Mouse (Mus musculus) midbrain, embryonic 11.5 days (tissue): ENCODE results near the gene Slc27a5. TPM values are rescaled to one million over a fixed set of nuclear protein-coding genes. Genes with fewer than 3 reads are reported as not detected.
A peak's percentile ranks its signal among the peaks of the same experiment; 100 is the strongest.

Source experiments
- ATAC-seq: fragments of 200-750 bp; cut with Nextera tagmentation; 2 replicates; pipeline ENCODE4 v1.8.0; 2017; ENCODE audit warnings: moderate TSS enrichment, moderate library complexity; ENCODE audit not compliant: low FRiP score
- DNase-seq: peaks from one replicate; pipeline ENCODE4 v3.0.0; 2015; ENCODE audit warnings: low spot score; ENCODE audit errors: missing footprints
- H3K27ac ChIP-seq: fragments of 300-500 bp; sonication (generic); 2 replicates; pipeline ENCODE4 v1.5.1; 2014; ENCODE audit warnings: low read depth, low read length
- H3K27me3 ChIP-seq: fragments of 300-500 bp; sonication (generic); 2 replicates; pipeline ENCODE4 v1.6.1; 2014; ENCODE audit warnings: mild to moderate bottlenecking, low read length, moderate library complexity, mixed read lengths; ENCODE audit not compliant: control insufficient read depth, insufficient read depth
- H3K36me3 ChIP-seq: fragments of 300-500 bp; sonication (generic); 2 replicates; pipeline ENCODE4 v1.6.1; 2014; ENCODE audit warnings: mild to moderate bottlenecking, low read length, moderate library complexity, mixed read lengths; ENCODE audit not compliant: control insufficient read depth, insufficient read depth
- H3K4me1 ChIP-seq: fragments of 300-500 bp; sonication (generic); 2 replicates; pipeline ENCODE4 v1.6.1; 2014; ENCODE audit warnings: low read length; ENCODE audit not compliant: control insufficient read depth, insufficient read depth
- H3K4me2 ChIP-seq: fragments of 300-500 bp; sonication (generic); 2 replicates; pipeline ENCODE4 v1.6.1; 2014; ENCODE audit warnings: mild to moderate bottlenecking, moderate library complexity
- H3K4me3 ChIP-seq: fragments of 300-500 bp; sonication (generic); 2 replicates; pipeline ENCODE4 v1.5.1; 2014; ENCODE audit warnings: low read depth, low read length
- H3K9ac ChIP-seq: fragments of 300-500 bp; sonication (generic); 2 replicates; pipeline ENCODE4 v1.6.1; 2014; ENCODE audit warnings: low read length
- H3K9me3 ChIP-seq: fragments of 300-500 bp; sonication (generic); 2 replicates; pipeline ENCODE4 v1.6.1; 2016; ENCODE audit warnings: low read length; ENCODE audit not compliant: control insufficient read depth
- WGBS: fragments of 180-500 bp; shearing (Covaris S2); extraction: QIAGEN DNeasy Blood & Tissue Kit; methylation state at CpG from one replicate; pipeline ENCODE4 v1.1.7; 2014; 5-methylcytosine and 5-hydroxymethylcytosine counted together
- polyA plus RNA-seq: library from polyadenylated mRNA; unstranded; fragments of >200 nt; fragmentation: Nextera tagmentation; extraction: Ambion mirVana; gene quantifications from 2 replicates; pipeline ENCODE4 v1.2.1, GENCODE M21; 2014

Gene Slc27a5
- polyA plus RNA-seq, 1 experiment from 2014 or later: not detected

DNA sequence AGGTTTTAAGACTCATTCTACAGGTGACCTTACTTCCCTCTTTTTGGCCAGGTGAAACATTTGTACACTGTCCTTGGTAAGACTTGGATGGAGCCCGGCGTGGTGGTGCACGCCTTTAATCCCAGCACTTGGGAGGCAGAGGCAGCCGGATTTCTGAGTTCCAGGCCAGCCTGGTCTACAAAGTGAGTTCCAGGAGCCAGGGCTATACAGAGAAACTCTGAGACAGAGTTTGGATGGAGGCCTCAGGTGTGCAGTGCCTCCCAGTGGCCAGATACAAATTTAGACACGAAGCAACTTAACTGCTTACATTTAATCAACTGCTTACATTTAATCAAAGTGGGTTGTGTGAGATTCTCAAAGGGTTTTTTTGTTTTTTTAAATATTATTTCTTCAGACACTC lies 33.1 kb upstream of the Slc27a5 start:
- peaks cover 20% of the 10 kb centered on the region for H3K4me1 ChIP-seq
- DNase-seq (peak; percentile 82), ATAC-seq (no peak)
- 77% methylated on average over 5 of the region's 5 CpGs for WGBS
- H3K27ac ChIP-seq: no peak overlapping the region
- no peak overlapping the region for H3K4me3 ChIP-seq
- H3K36me3 ChIP-seq: peaks cover 69% of the 10 kb centered on the region
- no peak overlapping the region for H3K4me2 ChIP-seq
- H3K9me3 ChIP-seq: no peaks in the 10 kb centered on the region
- H3K27me3 ChIP-seq: no peaks in the 10 kb centered on the region
- H3K9ac ChIP-seq: no peak overlapping the region

DNA sequence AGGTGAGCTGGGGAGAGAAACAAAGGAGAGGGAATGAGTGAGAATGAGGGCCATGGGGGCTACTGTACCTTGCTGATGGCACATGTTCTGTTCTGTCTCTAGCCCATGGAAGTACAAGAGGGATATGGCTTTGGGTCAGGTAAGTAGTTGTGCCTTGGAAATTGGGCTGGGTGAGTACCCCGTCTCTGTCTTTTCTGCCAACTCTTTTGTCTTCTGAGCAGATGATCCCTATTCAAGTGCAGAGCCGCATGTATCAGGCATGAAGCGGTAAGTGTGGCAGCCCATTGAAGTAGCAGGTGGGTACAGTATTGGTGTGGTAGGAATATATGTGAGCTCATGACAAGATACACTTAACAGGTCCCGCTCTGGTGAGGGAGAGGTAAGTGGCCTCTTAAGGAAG lies 31.0 kb upstream of the Slc27a5 start:
- Histone ChIP-seq H3K4me2 (no peak overlapping the region), H3K4me3 (no peak overlapping the region), H3K36me3 (peaks cover 59% of the 10 kb centered on the region), H3K9me3 (no peaks in the 10 kb centered on the region), H3K27ac (no peak overlapping the region), H3K27me3 (no peaks in the 10 kb centered on the region), H3K9ac (no peak overlapping the region), H3K4me1 (peaks cover 22% of the 10 kb centered on the region)
- 90% methylated on average over 4 of the region's 4 CpGs for WGBS
- DNase-seq (peak; percentile 81), ATAC-seq (no peak)

DNA sequence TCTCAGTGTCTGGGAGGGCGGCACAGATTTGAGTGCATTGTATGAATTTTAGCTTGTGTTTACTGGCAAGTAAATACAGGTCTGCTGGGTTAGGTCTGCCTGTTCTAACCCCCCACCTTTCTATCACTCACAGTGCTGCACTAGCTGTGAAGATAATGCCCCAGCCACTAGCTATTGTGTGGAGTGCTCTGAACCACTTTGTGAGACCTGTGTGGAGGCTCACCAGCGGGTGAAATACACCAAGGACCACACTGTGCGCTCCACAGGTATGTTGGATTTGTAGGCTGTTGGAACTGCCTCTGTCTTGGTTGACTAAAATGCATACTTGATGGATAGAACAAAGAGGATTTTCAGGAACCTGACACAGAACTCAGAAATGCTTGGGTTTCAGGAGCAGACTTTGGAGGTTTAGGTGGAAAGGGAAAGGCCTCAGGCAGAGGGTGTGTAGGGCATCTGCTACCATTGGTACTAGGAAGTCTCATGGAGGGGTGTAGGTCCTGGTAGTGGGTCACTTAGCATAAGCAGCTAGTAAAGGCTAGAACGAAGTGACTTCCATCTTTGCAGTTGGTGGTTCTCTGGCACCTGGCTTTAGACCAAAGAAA lies 27.6 kb upstream of the Slc27a5 start:
- peaks cover 44% of the 10 kb centered on the region for H3K36me3 ChIP-seq
- WGBS: 34% methylated on average over 4 of the region's 4 CpGs

DNA sequence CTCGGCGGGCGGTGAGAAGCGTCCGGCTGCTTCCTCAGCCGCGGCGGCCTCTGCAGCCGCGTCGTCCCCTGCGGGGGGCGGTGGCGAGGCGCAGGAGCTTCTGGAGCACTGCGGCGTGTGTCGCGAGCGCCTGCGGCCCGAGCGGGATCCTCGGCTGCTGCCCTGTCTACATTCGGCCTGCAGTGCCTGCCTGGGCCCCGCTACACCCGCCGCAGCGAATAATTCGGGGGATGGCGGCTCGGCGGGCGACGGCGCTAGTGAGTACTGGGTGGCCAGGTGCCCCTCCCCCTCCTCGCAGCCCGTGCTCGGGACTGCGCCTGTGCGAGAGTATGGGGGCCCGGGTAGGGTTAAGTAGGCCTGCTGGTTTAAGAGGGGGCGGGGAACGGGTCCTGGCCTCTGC lies 26.8 kb upstream of the Slc27a5 start:
- DNase-seq: peak; percentile 97
- Histone ChIP-seq H3K27ac (peak overlapping the region; percentile 97), H3K4me2 (peak overlapping the region; percentile 93), H3K4me1 (peaks cover 18% of the 10 kb centered on the region), H3K36me3 (peaks cover 36% of the 10 kb centered on the region), H3K9me3 (no peaks in the 10 kb centered on the region), H3K9ac (peak overlapping the region; percentile 98), H3K4me3 (peak overlapping the region; percentile 97), H3K27me3 (no peaks in the 10 kb centered on the region)
- ATAC-seq: peak; percentile 74
- under 1% methylated on average over 44 of the region's 44 CpGs for WGBS

More for the DNA sequence above, 27.6 kb upstream of the Slc27a5 start:
- Histone ChIP-seq H3K9me3 (no peaks in the 10 kb centered on the region), H3K27me3 (no peaks in the 10 kb centered on the region), H3K27ac (no peak overlapping the region; the same call in 1 of the 2 replicates), H3K9ac (peak overlapping the region; percentile 98), H3K4me3 (peak overlapping the region; percentile 97), H3K4me1 (peaks cover 18% of the 10 kb centered on the region), H3K4me2 (peak overlapping the region; percentile 93)
- DNase-seq: peak; percentile 41
- no peak for ATAC-seq

DNA sequence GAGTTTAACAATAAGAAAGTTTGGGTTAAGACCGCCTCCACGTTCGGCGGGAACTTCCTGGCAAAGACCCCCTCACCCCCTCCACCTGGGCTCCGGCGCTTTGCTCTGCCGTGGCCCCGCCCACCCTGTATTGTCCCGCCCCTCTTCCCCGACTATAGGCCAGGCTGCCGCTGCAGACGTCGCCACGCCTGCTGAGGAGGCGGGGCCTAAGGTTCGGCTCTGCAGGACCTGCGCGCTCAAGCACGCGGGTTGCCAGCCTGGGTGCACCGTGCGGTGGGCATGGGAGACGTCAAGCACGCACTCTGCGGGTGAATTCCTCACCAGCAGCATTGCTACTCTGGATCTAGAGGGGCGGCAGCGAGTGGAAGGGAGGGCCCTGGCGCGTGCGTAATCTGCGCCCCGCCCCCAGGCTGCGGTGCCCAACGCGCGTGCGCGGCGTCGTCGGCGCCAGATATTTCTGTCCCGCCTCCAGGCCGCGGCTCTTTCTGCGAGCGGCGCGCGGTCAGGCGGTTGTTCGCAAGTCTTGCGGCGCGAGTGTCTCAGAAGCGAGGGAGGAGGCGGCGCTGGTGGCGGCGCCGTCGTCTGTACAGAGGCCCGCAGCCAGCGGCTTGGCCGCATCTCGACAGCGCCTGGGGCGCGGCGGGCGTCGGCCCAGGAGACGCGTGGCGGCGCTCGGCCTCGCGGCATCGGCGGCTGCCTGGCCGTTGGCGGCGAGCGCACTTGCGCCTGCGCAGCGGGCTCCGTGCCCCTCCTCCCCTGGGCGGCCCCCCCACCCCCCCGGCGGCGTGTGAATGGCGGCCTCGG lies 26.1 kb upstream of the Slc27a5 start:
- peak overlapping the region; percentile 97 for H3K4me3 ChIP-seq
- ATAC-seq (peak; percentile 85), DNase-seq (peak; percentile 100)
- peaks cover 18% of the 10 kb centered on the region for H3K4me1 ChIP-seq
- peaks cover 30% of the 10 kb centered on the region for H3K36me3 ChIP-seq
- H3K4me2 ChIP-seq: peak overlapping the region; percentile 93
- under 1% methylated on average over 80 of the region's 95 CpGs for WGBS
- H3K27ac ChIP-seq: peak overlapping the region; percentile 97
- peak overlapping the region; percentile 98 for H3K9ac ChIP-seq
- no peaks in the 10 kb centered on the region for H3K9me3 ChIP-seq
- H3K27me3 ChIP-seq: no peaks in the 10 kb centered on the region

DNA sequence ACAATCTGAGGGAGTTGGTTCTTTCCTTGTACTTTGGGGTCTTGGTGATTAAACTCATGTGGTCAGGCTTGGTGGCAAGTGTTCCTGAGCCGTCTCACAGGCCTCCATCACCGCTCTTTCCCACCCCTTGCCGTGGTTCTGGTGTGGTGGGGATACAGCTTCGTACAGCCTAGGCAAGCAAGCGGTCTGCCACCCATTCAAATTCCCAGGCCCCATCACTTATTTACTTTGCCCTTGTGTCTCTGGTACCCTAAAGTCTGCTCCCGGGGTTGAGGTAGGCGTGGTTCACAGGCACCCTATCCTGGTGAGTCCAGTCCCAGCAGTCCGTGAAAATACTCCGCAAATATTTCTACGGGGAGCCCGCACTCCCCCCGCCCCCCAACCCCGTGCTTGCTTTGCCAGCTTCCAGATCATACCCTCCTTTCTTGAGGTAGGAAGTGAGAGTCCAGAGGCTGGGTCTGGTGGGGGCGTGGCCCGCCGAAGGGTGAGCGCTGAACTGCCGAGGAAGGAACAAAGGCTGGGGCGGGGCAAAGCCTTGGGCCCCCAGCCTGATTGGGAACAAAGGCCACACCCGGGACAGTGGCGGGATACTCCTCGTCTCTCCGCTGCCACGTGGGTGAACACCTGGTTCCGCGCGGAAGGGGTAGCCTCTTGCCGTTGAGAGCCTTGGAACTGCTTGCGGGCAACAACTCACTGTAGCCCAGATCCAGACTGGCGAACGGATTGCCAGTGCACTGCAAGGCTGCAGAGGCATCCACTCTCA lies 25.0 kb upstream of the Slc27a5 start:
- Histone ChIP-seq H3K9me3 (no peaks in the 10 kb centered on the region), H3K36me3 (peaks cover 18% of the 10 kb centered on the region), H3K4me1 (peaks cover 18% of the 10 kb centered on the region), H3K4me3 (peak overlapping the region; percentile 97), H3K4me2 (peak overlapping the region; percentile 93), H3K27ac (peak overlapping the region; percentile 97), H3K27me3 (no peaks in the 10 kb centered on the region), H3K9ac (peak overlapping the region; percentile 98)
- 4% methylated on average over 31 of the region's 31 CpGs for WGBS
- ATAC-seq: peak; percentile 74
- peak; percentile 98 for DNase-seq

DNA sequence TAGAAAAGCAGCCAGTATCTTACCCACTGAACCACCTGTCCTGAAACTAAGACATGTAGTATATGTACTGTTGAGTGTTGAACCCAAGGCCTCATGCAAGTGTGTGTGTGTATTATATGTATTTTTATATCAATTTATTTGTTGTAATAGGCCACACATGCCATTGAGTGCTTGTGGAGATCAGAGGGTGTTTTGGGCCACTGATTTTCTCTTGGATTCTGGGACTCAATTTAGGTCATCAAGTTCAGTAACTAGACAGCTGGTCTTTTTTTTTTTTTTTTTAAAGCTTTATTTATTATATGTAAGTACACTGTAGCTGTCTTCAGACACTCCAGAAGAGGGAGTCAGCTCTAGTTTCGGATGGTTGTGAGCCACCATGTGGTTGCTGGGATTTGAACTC lies 17.2 kb upstream of the Slc27a5 start:
- DNase-seq: peak; percentile 59
- no peak overlapping the region for H3K27ac ChIP-seq
- H3K27me3 ChIP-seq: no peaks in the 10 kb centered on the region
- H3K4me1 ChIP-seq: peaks cover 5% of the 10 kb centered on the region; the same call in 1 of the 2 replicates
- no peak overlapping the region for H3K9ac ChIP-seq
- ATAC-seq: no peak
- no peaks in the 10 kb centered on the region for H3K9me3 ChIP-seq
- no peak overlapping the region for H3K4me2 ChIP-seq
- no peaks in the 10 kb centered on the region for H3K36me3 ChIP-seq
- no peak overlapping the region for H3K4me3 ChIP-seq
- WGBS: 84% methylated on average over 1 of the region's 1 CpGs

DNA sequence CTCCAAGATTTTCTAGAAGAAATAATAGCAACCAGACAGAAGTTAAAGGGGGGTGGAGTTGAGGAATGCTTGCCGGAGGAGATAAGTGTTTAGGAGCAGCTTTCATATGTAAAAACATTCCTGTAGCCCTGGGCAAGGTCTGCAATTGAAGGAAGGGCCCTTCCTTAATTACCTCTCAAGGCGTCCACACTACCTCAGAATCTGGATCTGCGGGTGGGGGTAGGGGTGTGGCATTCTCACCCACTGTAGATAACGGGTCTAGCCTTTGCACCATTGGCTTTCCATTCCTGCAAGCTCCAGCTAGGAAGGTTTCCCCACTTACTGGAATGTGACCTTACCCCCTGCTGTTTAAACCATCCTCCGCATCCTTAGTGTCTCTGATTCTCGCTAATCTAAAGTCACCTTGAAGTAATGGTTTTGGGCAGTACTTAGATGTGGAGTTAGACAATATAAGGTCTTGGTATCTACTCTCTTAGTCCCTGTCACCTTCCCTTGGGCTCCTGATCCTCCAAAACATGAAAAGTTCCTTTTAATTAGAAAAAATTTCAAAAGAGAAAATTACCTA lies 16.4 kb upstream of the Slc27a5 start:
- Histone ChIP-seq H3K27ac (no peak overlapping the region), H3K4me3 (no peak overlapping the region), H3K27me3 (no peaks in the 10 kb centered on the region), H3K4me2 (no peak overlapping the region), H3K36me3 (no peaks in the 10 kb centered on the region), H3K9me3 (no peaks in the 10 kb centered on the region), H3K9ac (no peak overlapping the region), H3K4me1 (peaks cover 6% of the 10 kb centered on the region; the same call in 1 of the 2 replicates)
- DNase-seq: peak; percentile 35
- no peak for ATAC-seq
- WGBS: 44% methylated on average over 6 of the region's 6 CpGs
